Mouse (Mus musculus) midbrain, embryonic 15.5 days (tissue): ENCODE data around the gene Dcakd. TPM values are rescaled to one million over a fixed set of nuclear protein-coding genes. Genes with fewer than 3 reads are reported as not detected.

Experiments used
- ATAC-seq: fragments of 200-750 bp; cut with Nextera tagmentation; replicated peaks from 2 replicates; pipeline ENCODE4 v1.8.0; 2017; ENCODE audit warnings: moderate TSS enrichment
- H3K27ac ChIP-seq: fragments of 300-500 bp; sonication (generic); 2 replicates; pipeline ENCODE4 v1.5.1; 2015; ENCODE audit warnings: mild to moderate bottlenecking, inconsistent platforms
- H3K27me3 ChIP-seq: fragments of 300-500 bp; sonication (generic); replicated peaks from 2 replicates; pipeline ENCODE4 v1.6.1; 2015; ENCODE audit warnings: inconsistent platforms
- H3K36me3 ChIP-seq: fragments of 300-500 bp; sonication (generic); replicated peaks from 2 replicates; pipeline ENCODE4 v1.6.1; 2015; ENCODE audit warnings: inconsistent platforms
- H3K4me1 ChIP-seq: fragments of 300-500 bp; sonication (generic); 2 replicates; pipeline ENCODE4 v1.6.1; 2015; ENCODE audit warnings: inconsistent platforms
- H3K4me2 ChIP-seq: fragments of 300-500 bp; sonication (generic); 2 replicates; pipeline ENCODE4 v1.6.1; 2015; ENCODE audit warnings: inconsistent platforms, mild to moderate bottlenecking, moderate library complexity
- H3K4me3 ChIP-seq: fragments of 300-500 bp; sonication (generic); 2 replicates; pipeline ENCODE4 v1.5.1; 2015; ENCODE audit warnings: mild to moderate bottlenecking, inconsistent platforms
- H3K9ac ChIP-seq: fragments of 300-500 bp; sonication (generic); 2 replicates; pipeline ENCODE4 v1.6.1; 2015; ENCODE audit warnings: mild to moderate bottlenecking, inconsistent platforms
- H3K9me3 ChIP-seq: fragments of 300-500 bp; sonication (generic); 2 replicates; pipeline ENCODE4 v1.6.1; 2016; ENCODE audit warnings: inconsistent platforms
- WGBS: fragments of 180-500 bp; shearing (Covaris S2); methylation state at CpG from one replicate; pipeline ENCODE4 v1.1.7; 2015; ENCODE audit warnings: mixed read lengths; 5-methylcytosine and 5-hydroxymethylcytosine counted together
- polyA plus RNA-seq: library from polyadenylated mRNA; unstranded; fragments of >200 nt; fragmentation: Nextera tagmentation; extraction: Ambion mirVana; gene quantifications from 2 replicates; pipeline ENCODE4 v1.2.1, GENCODE M21; 2015

Dcakd gene
- polyA plus RNA-seq, 1 experiment from 2014 or later = 184 TPM

DNA sequence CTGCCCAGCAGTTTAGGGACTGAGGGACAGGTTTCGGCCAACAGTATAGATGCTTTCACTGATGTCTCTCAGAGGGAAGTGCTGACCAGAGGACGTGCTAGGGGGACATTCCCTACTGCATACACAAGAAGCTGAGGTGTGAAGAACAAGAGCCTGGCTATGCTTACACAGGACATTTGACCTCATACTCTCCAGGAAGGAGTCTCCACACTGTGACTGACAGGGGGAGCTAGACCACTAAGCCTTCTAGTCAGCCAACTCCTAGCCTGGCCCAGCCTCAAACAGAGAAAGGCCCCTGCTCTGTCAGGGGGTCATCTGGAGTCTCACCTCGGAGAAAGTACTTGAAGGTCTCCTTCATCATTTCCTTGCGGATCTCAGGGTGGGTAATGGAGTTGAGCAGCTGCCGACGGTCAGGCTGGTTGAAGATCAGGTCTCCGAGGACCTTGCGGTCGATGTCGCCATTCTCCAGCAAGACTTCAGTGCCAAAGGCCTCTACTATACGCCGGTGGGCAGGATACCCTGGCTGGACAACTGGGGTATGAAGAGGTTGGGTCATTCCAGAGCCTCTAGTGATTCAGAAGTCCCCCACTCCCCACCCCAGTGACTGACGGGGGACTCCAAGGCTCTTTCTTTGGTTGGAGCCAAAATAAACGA, 28.7 kb downstream of the Dcakd start:
- Histone ChIP-seq H3K4me3 (no peak overlapping the region), H3K9me3 (no peaks in the 10 kb centered on the region), H3K4me1 (peaks cover 30% of the 10 kb centered on the region), H3K27me3 (no peaks in the 10 kb centered on the region), H3K9ac (no peak overlapping the region), H3K4me2 (no peak overlapping the region), H3K36me3 (peaks cover 28% of the 10 kb centered on the region), H3K27ac (peak overlapping the region; percentile 39; the same call in 1 of the 2 replicates)
- WGBS = 82% methylated on average over 14 of the region's 14 CpGs
- no peak for ATAC-seq

DNA sequence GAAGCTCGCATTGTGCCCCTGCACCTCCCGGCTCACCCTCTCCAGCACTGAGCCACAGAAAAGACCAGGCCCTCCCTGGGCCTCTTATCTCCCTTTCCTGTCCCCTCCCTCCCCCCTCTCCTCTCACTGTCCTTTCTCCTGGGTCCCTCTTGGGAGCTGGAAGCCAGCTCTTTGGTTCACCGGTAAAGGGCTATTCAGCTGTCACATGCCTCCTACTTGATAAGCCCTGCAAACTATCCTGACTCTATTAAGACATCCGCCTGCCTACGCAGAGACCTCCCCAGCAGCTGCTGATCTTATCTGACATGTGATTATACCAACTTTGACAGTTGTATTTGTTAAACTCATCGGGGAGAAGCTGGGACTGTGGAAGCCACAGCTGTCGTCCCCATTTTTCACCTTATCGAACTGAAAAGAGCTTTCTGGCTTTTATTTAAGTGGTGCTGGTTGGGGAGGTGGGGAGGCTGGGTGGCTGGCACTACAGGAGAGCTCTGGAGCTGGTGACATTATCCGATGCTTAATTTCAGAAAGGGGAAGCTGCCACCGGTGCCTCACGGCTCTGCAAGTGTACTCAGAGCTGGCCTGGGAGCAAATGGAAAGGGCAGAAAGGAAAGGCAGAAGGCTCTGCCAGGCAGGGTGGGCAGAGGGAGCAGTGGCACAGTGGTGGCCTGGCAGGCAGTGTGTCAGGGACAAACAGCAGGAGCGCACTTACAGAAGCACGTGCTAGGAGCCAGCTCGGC, 29.4 kb downstream of the Dcakd start:
- Histone ChIP-seq H3K4me1 (peaks cover 31% of the 10 kb centered on the region), H3K9me3 (no peaks in the 10 kb centered on the region), H3K27ac (peak overlapping the region; percentile 39; the same call in 1 of the 2 replicates), H3K4me2 (no peak overlapping the region), H3K9ac (no peak overlapping the region), H3K36me3 (peaks cover 33% of the 10 kb centered on the region), H3K27me3 (no peaks in the 10 kb centered on the region), H3K4me3 (no peak overlapping the region)
- 47% methylated on average over 14 of the region's 14 CpGs for WGBS
- ATAC-seq = 0 out of 2 replicates have a peak, but pooled peaks have one; percentile 29

DNA sequence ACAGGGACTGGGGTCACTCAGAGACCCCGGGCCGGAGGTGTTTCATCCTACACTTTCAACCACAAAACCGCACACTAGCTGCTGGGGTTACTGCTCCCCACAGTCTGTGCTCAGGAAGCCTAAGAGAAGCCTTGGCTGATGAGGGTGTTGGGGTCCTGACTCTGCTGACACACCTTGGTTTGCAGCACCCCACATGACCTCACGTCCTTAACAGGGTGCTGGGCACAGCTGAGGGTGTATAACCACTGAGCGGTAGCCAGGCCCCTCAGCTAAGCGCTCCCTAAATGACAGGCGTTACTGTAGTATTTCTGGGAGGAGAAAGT, 29.9 kb downstream of the Dcakd start:
- H3K4me1 ChIP-seq = peaks cover 32% of the 10 kb centered on the region
- 0 out of 2 replicates have a peak, but pooled peaks have one; percentile 10 for ATAC-seq
- H3K9ac ChIP-seq = no peak overlapping the region
- WGBS = 78% methylated on average over 7 of the region's 7 CpGs
- no peaks in the 10 kb centered on the region for H3K27me3 ChIP-seq
- H3K4me2 ChIP-seq = no peak overlapping the region
- 0 out of 2 replicates have a peak overlapping the region, but pooled peaks have one; percentile 14 for H3K27ac ChIP-seq
- no peaks in the 10 kb centered on the region for H3K9me3 ChIP-seq
- H3K36me3 ChIP-seq = peaks cover 33% of the 10 kb centered on the region
- no peak overlapping the region for H3K4me3 ChIP-seq

DNA sequence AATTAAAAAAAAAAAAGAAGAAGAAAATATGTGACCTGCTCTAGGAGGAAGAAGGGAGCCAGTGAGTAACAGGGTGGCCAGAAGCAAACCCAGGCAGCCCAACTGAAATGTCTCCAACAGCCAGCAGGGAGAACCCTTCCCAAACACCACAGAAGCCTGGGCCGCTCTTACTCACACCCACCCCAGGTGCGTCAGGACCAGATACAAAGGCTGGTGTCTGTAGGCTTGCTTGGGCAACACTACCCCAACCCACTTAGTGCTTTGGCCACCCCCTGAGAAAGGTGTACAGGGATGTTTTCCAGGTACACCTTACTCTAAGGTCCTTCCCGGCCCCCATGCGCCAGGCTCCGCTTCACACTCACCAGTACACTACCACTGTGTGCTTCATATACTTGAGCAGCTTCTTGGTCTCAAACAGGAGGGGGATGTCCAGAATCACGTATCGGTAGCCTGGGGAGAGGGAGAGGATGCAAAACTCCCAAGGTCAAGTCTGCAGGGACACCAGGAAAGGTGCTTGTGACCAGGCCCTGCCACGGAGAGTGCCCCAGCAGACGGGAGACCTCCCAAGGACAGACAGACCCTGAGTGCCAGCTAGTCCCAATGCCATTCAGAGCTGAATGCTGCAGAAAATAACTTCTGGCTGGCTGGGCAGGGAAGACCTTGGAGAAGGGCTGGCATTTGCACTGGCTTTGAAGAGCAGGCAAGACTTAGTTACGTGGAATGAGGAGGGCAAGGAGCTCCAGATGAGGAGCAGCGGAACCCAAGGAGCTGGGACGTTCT, 31.0 kb downstream of the Dcakd start:
- H3K4me3 ChIP-seq = no peak overlapping the region
- WGBS = 94% methylated on average over 12 of the region's 12 CpGs
- no peak overlapping the region for H3K9ac ChIP-seq
- no peak for ATAC-seq
- H3K4me2 ChIP-seq = no peak overlapping the region
- H3K4me1 ChIP-seq = peaks cover 39% of the 10 kb centered on the region
- H3K36me3 ChIP-seq = peaks cover 33% of the 10 kb centered on the region
- H3K9me3 ChIP-seq = no peaks in the 10 kb centered on the region
- H3K27me3 ChIP-seq = no peaks in the 10 kb centered on the region
- H3K27ac ChIP-seq = no peak overlapping the region

DNA sequence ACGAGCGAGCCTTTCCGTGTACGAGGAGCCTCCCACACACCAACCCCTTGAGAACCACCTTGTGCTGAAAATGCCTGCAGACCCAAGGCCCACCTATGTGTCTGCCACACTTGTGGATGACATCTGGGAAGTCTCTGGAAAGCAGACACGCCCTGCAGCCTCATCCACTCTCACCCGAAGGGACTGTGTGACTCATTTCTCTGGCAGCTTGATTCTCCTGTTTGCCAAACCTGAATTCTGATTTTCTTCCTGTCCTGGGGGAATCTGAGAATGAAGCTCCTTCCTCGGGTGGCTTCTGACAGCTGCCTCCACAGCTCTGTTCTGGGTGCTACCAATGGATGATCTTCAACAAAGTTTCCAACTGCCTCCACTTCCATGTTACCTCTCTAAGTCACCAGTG, 31.7 kb downstream of the Dcakd start:
- no peak overlapping the region for H3K4me3 ChIP-seq
- no peak overlapping the region for H3K27ac ChIP-seq
- H3K9me3 ChIP-seq = no peaks in the 10 kb centered on the region
- no peaks in the 10 kb centered on the region for H3K27me3 ChIP-seq
- ATAC-seq = no peak
- no peak overlapping the region for H3K9ac ChIP-seq
- WGBS = 76% methylated on average over 7 of the region's 7 CpGs
- peaks cover 33% of the 10 kb centered on the region for H3K36me3 ChIP-seq
- no peak overlapping the region for H3K4me2 ChIP-seq
- peaks cover 47% of the 10 kb centered on the region for H3K4me1 ChIP-seq

DNA sequence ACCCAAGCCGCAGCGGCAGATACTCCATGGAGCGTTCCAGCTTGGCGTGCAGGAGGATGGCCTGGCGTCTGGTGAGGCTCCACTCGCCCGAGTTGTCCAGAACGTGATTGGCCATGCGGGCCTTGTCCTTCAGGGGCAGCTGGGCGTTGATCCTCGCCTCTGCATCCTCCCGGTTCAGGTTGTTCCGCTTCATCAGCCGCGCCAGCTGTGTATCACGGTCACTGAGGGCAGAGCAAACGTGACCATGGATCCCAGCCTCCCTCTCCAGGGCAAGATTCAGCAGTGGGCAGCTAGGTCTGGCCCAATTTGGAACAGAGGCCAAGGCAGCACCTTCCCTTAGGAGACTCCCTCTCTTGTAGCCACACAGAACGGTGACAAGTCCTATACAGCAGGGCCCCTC, 33.2 kb downstream of the Dcakd start:
- Histone ChIP-seq H3K36me3 (peaks cover 33% of the 10 kb centered on the region), H3K9ac (no peak overlapping the region), H3K9me3 (no peaks in the 10 kb centered on the region), H3K4me3 (no peak overlapping the region), H3K27me3 (0 out of 2 replicates have a peak, but pooled peaks cover 4% of the 10 kb centered on the region), H3K4me1 (peaks cover 46% of the 10 kb centered on the region), H3K27ac (no peak overlapping the region), H3K4me2 (no peak overlapping the region)
- no peak for ATAC-seq
- 87% methylated on average over 18 of the region's 18 CpGs for WGBS

DNA sequence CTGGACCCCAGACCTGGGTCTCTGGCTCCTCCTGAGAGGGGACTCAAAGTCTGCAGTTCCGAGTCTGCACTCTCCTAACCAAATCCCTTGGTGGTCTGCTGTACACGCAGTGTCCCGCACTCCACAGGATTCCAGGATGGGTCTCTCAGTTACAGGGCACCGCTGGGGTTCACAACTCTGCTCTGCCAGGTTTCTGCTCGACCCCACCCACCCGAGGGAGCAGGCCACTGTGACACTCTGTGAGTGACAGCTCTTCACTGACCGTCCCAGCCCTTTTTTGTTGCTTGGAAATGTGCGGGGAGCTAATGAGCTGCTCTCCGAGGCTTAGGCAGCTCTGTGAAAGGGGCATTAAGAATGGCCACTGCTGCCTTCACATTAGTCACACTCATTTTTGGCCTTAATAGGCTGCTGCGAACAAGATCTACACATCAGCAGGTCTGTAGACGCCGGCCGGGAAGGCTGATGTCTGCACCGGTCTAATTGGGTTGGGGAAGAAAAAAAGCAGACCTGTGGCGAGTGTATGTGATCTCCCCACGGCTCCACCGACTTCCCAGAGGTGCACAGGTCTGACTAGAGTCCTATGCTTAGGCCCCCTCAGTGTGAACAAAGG, 34.6 kb downstream of the Dcakd start:
- ATAC-seq = peak; percentile 43

DNA sequence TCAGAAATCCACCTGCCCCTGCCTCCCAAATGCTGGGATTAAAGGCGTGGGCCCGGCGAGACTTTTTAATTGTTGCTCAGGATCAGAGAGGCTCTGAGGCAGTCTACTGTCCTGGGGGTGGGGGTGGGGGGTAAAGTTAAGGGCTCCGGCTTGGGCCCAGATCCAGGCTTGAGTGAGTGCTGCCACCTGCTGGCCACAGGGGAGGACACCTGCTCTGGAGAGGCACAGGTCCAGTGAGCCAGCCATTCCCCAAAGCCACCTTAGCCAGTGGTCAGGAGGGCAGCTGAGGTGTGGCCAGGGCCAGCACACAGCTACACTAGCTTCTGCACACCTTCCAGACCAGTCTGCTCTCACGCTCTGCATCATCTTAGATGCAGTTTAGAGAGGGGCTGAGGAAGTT, 35.2 kb downstream of the Dcakd start:
- Histone ChIP-seq H3K4me1 (peaks cover 37% of the 10 kb centered on the region), H3K36me3 (peaks cover 33% of the 10 kb centered on the region), H3K27me3 (peaks cover 15% of the 10 kb centered on the region), H3K27ac (no peak overlapping the region), H3K9me3 (no peaks in the 10 kb centered on the region), H3K9ac (no peak overlapping the region), H3K4me3 (no peak overlapping the region), H3K4me2 (no peak overlapping the region)
- 8% methylated on average over 5 of the region's 5 CpGs for WGBS
- ATAC-seq = peak; percentile 43

More for the DNA sequence above, 34.6 kb downstream of the Dcakd start:
- peaks cover 33% of the 10 kb centered on the region for H3K36me3 ChIP-seq
- no peak overlapping the region for H3K4me3 ChIP-seq
- peaks cover 40% of the 10 kb centered on the region for H3K4me1 ChIP-seq
- H3K9ac ChIP-seq = no peak overlapping the region
- no peak overlapping the region for H3K27ac ChIP-seq
- peaks cover 15% of the 10 kb centered on the region for H3K27me3 ChIP-seq
- no peaks in the 10 kb centered on the region for H3K9me3 ChIP-seq
- H3K4me2 ChIP-seq = no peak overlapping the region
- WGBS = 22% methylated on average over 17 of the region's 17 CpGs

DNA sequence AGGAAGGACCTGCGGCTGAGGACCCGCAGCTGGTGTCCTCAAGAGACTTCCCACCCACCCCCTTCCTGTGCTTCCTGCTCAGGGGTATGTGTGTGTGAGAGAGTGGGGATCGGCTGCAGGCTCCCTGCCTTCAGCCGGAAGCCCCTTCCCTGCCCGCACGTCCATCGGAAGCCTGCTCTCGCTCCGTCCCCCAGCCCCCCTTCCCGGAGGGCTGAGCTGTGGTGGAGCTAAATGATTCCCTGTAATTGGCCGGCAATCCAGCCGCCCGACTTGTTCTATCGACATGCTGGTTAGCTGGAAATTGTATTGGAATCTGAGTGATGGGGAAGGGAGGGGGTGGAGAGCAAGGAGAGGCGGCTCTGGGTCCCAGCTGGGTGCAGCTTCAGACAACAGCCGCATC, 36.5 kb downstream of the Dcakd start:
- Histone ChIP-seq H3K4me1 (peaks cover 39% of the 10 kb centered on the region), H3K4me2 (peak overlapping the region; percentile 48), H3K27ac (peak overlapping the region; percentile 9; the same call in 1 of the 2 replicates), H3K4me3 (peak overlapping the region; percentile 16), H3K9ac (peak overlapping the region; percentile 30), H3K27me3 (peaks cover 15% of the 10 kb centered on the region), H3K36me3 (peaks cover 24% of the 10 kb centered on the region), H3K9me3 (no peaks in the 10 kb centered on the region)
- ATAC-seq = no peak
- 2% methylated on average over 16 of the region's 16 CpGs for WGBS

DNA sequence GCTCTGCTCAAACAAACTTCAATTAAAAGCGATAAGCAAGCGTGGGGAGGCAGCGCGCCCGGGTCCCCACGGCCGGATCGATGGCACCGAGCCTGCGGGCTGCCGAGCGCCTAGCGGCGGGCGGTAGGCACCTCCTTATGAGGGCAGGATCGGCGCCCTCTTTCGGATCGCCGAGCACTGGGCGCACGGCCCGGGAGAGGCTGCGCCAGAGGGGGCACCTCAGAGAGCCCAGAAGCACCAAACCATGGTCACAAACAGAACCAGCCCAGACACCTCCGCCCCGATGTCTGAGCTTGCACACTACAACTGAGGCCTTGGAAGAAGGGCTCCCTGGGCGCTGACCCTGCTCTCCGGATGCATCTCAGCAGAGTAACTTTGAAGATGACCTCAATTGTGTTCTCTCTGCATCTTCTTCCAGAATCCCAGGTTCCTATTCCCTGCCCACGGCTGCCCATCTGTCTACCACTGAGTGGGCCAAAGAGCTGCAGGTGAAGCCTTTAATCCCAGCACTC, 37.9 kb downstream of the Dcakd start:
- H3K27me3 ChIP-seq = peaks cover 15% of the 10 kb centered on the region
- H3K9me3 ChIP-seq = no peaks in the 10 kb centered on the region
- no peak overlapping the region for H3K27ac ChIP-seq
- peak overlapping the region; percentile 32 for H3K4me3 ChIP-seq
- H3K4me2 ChIP-seq = peak overlapping the region; percentile 66
- peaks cover 13% of the 10 kb centered on the region; the same call in 1 of the 2 replicates for H3K36me3 ChIP-seq
- ATAC-seq = no peak
- H3K4me1 ChIP-seq = peaks cover 39% of the 10 kb centered on the region
- peak overlapping the region; percentile 39 for H3K9ac ChIP-seq
- 1% methylated on average over 29 of the region's 29 CpGs for WGBS

DNA sequence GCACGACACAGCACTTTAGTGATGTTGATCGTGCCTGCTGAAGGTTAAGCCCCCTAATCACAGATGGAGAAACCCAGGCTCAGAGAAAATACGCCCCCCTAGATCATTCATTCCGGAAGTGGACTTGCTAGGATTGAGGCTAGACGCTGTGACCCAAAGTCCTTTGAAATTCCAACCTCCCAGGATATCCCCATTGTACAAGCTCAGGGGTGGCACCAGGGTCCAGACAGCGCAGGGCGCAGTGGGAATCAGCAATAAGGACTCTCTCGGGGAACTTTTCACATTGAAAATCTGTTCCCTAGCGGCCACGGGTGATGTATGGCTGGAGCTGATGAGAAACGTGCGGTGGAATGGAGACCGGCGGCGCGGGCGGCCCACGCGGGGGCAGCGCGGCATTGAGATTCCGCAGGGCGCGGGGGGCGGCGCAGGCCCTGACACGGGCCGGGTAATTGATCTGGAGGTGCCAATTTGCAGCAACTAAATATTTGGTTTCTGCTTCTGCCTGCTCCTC, 38.4 kb downstream of the Dcakd start:
- peaks cover 39% of the 10 kb centered on the region for H3K4me1 ChIP-seq

More for the DNA sequence above, 38.4 kb downstream of the Dcakd start:
- 4% methylated on average over 28 of the region's 28 CpGs for WGBS
- Histone ChIP-seq H3K4me2 (peak overlapping the region; percentile 66), H3K36me3 (peaks cover 8% of the 10 kb centered on the region; the same call in 1 of the 2 replicates), H3K9ac (peak overlapping the region; percentile 39), H3K9me3 (no peaks in the 10 kb centered on the region), H3K27me3 (peaks cover 15% of the 10 kb centered on the region), H3K27ac (no peak overlapping the region), H3K4me3 (peak overlapping the region; percentile 32)
- no peak for ATAC-seq
